Mouse (Mus musculus) embryonic facial prominence, embryonic 10.5 days (tissue): Measurements from ENCODE around the gene Cacng2. TPM values are rescaled to one million over a fixed set of nuclear protein-coding genes. Genes with fewer than 3 reads are reported as not detected.

Experiments used
- DNase-seq: peaks from one replicate; pipeline ENCODE4 v3.0.0-alpha.2; 2017; ENCODE audit warnings: low spot score
- H3K27ac ChIP-seq: fragments of 300-500 bp; sonication (generic); replicated peaks from 2 replicates; pipeline ENCODE4 v1.5.1; 2016; ENCODE audit warnings: mild to moderate bottlenecking
- H3K27me3 ChIP-seq: fragments of 300-500 bp; sonication (generic); replicated peaks from 2 replicates; pipeline ENCODE4 v1.6.1; 2016; ENCODE audit warnings: low read depth, mild to moderate bottlenecking; ENCODE audit not compliant: poor library complexity, severe bottlenecking
- H3K36me3 ChIP-seq: fragments of 300-500 bp; sonication (generic); replicated peaks from 2 replicates; pipeline ENCODE4 v1.6.1; 2016; ENCODE audit warnings: mild to moderate bottlenecking, moderate library complexity
- H3K4me1 ChIP-seq: fragments of 300-500 bp; sonication (generic); 2 replicates; pipeline ENCODE4 v1.6.1; 2016
- H3K4me3 ChIP-seq: fragments of 300-500 bp; sonication (generic); 2 replicates; pipeline ENCODE4 v1.5.1; 2016; ENCODE audit warnings: mild to moderate bottlenecking, moderate library complexity
- H3K9me3 ChIP-seq: fragments of 300-500 bp; sonication (generic); 2 replicates; pipeline ENCODE4 v1.6.1; 2016; ENCODE audit warnings: mild to moderate bottlenecking
- WGBS: fragments of 180-500 bp; shearing (Covaris S2); methylation state at CpG from one replicate; pipeline ENCODE4 v1.1.7; 2016; 5-methylcytosine and 5-hydroxymethylcytosine counted together
- polyA plus RNA-seq: library from polyadenylated mRNA; unstranded; fragments of >200 nt; fragmentation: Nextera tagmentation; extraction: Ambion mirVana; gene quantifications from 2 replicates; pipeline ENCODE4 v1.2.1, GENCODE M21; 2016

The Cacng2 gene
- polyA plus RNA-seq, 1 experiment from 2014 or later: 0.11 TPM

GRCm38 (mm10) chr15:78133389-78133788 is 13.6 kb upstream of the Cacng2 start:
- Histone ChIP-seq H3K27me3 (peaks cover 4% of the 10 kb centered on the region), H3K27ac (no peak overlapping the region), H3K36me3 (no peaks in the 10 kb centered on the region), H3K9me3 (no peaks in the 10 kb centered on the region), H3K4me3 (no peak overlapping the region), H3K4me1 (peaks cover 19% of the 10 kb centered on the region)
- 27% methylated on average over 2 of the region's 2 CpGs for WGBS
- DNase-seq: no peak

- H3K9me3 ChIP-seq: no peaks in the 10 kb centered on the region
- H3K27ac ChIP-seq: no peak overlapping the region; the same call in 1 of the 2 replicates
- H3K4me3 ChIP-seq: peak overlapping the region; percentile 52
- WGBS: 4% methylated on average over 39 of the region's 39 CpGs
- no peak for DNase-seq
- peaks cover 39% of the 10 kb centered on the region for H3K27me3 ChIP-seq
- no peaks in the 10 kb centered on the region for H3K36me3 ChIP-seq
- peaks cover 9% of the 10 kb centered on the region for H3K4me1 ChIP-seq
These were observed 580 bp downstream of the Cacng2 start for GRCm38 (mm10) chr15:78119248-78119647.

GRCm38 (mm10) chr15:78118275-78118995 is 1.4 kb downstream of the Cacng2 start:
- peaks cover 39% of the 10 kb centered on the region for H3K27me3 ChIP-seq
- H3K27ac ChIP-seq: no peak overlapping the region
- DNase-seq: no peak
- H3K4me3 ChIP-seq: no peak overlapping the region
- WGBS: 71% methylated on average over 18 of the region's 18 CpGs
- H3K4me1 ChIP-seq: peaks cover 9% of the 10 kb centered on the region
- H3K36me3 ChIP-seq: no peaks in the 10 kb centered on the region
- H3K9me3 ChIP-seq: no peaks in the 10 kb centered on the region

- DNase-seq: no peak
- Histone ChIP-seq H3K27me3 (peaks cover 39% of the 10 kb centered on the region), H3K4me3 (no peak overlapping the region), H3K9me3 (no peaks in the 10 kb centered on the region), H3K36me3 (no peaks in the 10 kb centered on the region), H3K4me1 (peaks cover 9% of the 10 kb centered on the region), H3K27ac (no peak overlapping the region)
- WGBS: 90% methylated on average over 16 of the region's 16 CpGs
These were observed 2.1 kb downstream of the Cacng2 start for GRCm38 (mm10) chr15:78117731-78118130.

- H3K9me3 ChIP-seq: no peaks in the 10 kb centered on the region
- no peak overlapping the region for H3K27ac ChIP-seq
- H3K27me3 ChIP-seq: peaks cover 39% of the 10 kb centered on the region
- peaks cover 9% of the 10 kb centered on the region for H3K4me1 ChIP-seq
- H3K4me3 ChIP-seq: no peak overlapping the region
- DNase-seq: no peak
- H3K36me3 ChIP-seq: no peaks in the 10 kb centered on the region
- WGBS: 79% methylated on average over 10 of the region's 10 CpGs
These were observed 2.9 kb downstream of the Cacng2 start for GRCm38 (mm10) chr15:78116936-78117335.

- Histone ChIP-seq H3K36me3 (no peaks in the 10 kb centered on the region), H3K27me3 (peaks cover 39% of the 10 kb centered on the region), H3K27ac (no peak overlapping the region), H3K4me1 (peaks cover 9% of the 10 kb centered on the region), H3K9me3 (no peaks in the 10 kb centered on the region), H3K4me3 (no peak overlapping the region)
- 76% methylated on average over 10 of the region's 10 CpGs for WGBS
- no peak for DNase-seq
These were observed 3.6 kb downstream of the Cacng2 start for GRCm38 (mm10) chr15:78116244-78116643.

- Histone ChIP-seq H3K27me3 (no peaks in the 10 kb centered on the region), H3K27ac (no peak overlapping the region), H3K9me3 (no peaks in the 10 kb centered on the region), H3K36me3 (no peaks in the 10 kb centered on the region), H3K4me1 (no peaks in the 10 kb centered on the region), H3K4me3 (no peak overlapping the region)
- DNase-seq: no peak
- 55% methylated on average over 5 of the region's 5 CpGs for WGBS
These were observed 20.3 kb downstream of the Cacng2 start for GRCm38 (mm10) chr15:78099516-78099915.

- 88% methylated on average over 16 of the region's 16 CpGs for WGBS
- Histone ChIP-seq H3K27ac (no peak overlapping the region), H3K36me3 (no peaks in the 10 kb centered on the region), H3K4me1 (no peaks in the 10 kb centered on the region), H3K4me3 (no peak overlapping the region), H3K27me3 (no peaks in the 10 kb centered on the region), H3K9me3 (no peaks in the 10 kb centered on the region)
- no peak for DNase-seq
These were observed 23.8 kb downstream of the Cacng2 start for GRCm38 (mm10) chr15:78096004-78096403.

- WGBS: 88% methylated on average over 5 of the region's 5 CpGs
- H3K4me1 ChIP-seq: no peaks in the 10 kb centered on the region
- H3K36me3 ChIP-seq: no peaks in the 10 kb centered on the region
- no peak overlapping the region for H3K4me3 ChIP-seq
- no peak overlapping the region for H3K27ac ChIP-seq
- no peak for DNase-seq
- H3K9me3 ChIP-seq: no peaks in the 10 kb centered on the region
- no peaks in the 10 kb centered on the region for H3K27me3 ChIP-seq
These were observed 26.2 kb downstream of the Cacng2 start for GRCm38 (mm10) chr15:78093597-78093996.

GRCm38 (mm10) chr15:78082841-78083572 is 36.8 kb downstream of the Cacng2 start:
- H3K27me3 ChIP-seq: no peaks in the 10 kb centered on the region
- WGBS: 58% methylated on average over 13 of the region's 13 CpGs
- peaks cover 12% of the 10 kb centered on the region; the same call in 1 of the 2 replicates for H3K4me1 ChIP-seq
- no peak overlapping the region for H3K4me3 ChIP-seq
- no peaks in the 10 kb centered on the region for H3K9me3 ChIP-seq
- no peak overlapping the region for H3K27ac ChIP-seq
- no peaks in the 10 kb centered on the region for H3K36me3 ChIP-seq
- no peak for DNase-seq

GRCm38 (mm10) chr15:78082149-78082548 is 37.7 kb downstream of the Cacng2 start:
- Histone ChIP-seq H3K27me3 (peaks cover 3% of the 10 kb centered on the region; the same call in 1 of the 2 replicates), H3K4me3 (no peak overlapping the region), H3K9me3 (no peaks in the 10 kb centered on the region), H3K36me3 (no peaks in the 10 kb centered on the region), H3K4me1 (peaks cover 12% of the 10 kb centered on the region; the same call in 1 of the 2 replicates), H3K27ac (no peak overlapping the region)
- WGBS: 62% methylated on average over 8 of the region's 8 CpGs
- no peak for DNase-seq

GRCm38 (mm10) chr15:78081384-78081783 is 38.4 kb downstream of the Cacng2 start:
- no peaks in the 10 kb centered on the region for H3K9me3 ChIP-seq
- no peak overlapping the region for H3K27ac ChIP-seq
- peaks cover 4% of the 10 kb centered on the region; the same call in 1 of the 2 replicates for H3K27me3 ChIP-seq
- 90% methylated on average over 7 of the region's 7 CpGs for WGBS
- H3K4me1 ChIP-seq: peaks cover 12% of the 10 kb centered on the region; the same call in 1 of the 2 replicates
- no peaks in the 10 kb centered on the region for H3K36me3 ChIP-seq
- no peak for DNase-seq
- H3K4me3 ChIP-seq: no peak overlapping the region

- no peaks in the 10 kb centered on the region for H3K36me3 ChIP-seq
- peaks cover 12% of the 10 kb centered on the region; the same call in 1 of the 2 replicates for H3K4me1 ChIP-seq
- H3K27me3 ChIP-seq: peaks cover 4% of the 10 kb centered on the region; the same call in 1 of the 2 replicates
- H3K27ac ChIP-seq: no peak overlapping the region
- DNase-seq: no peak
- no peak overlapping the region for H3K4me3 ChIP-seq
- 78% methylated on average over 4 of the region's 4 CpGs for WGBS
- no peaks in the 10 kb centered on the region for H3K9me3 ChIP-seq
These were observed 39.5 kb downstream of the Cacng2 start for GRCm38 (mm10) chr15:78080326-78080725.
